Mouse (Mus musculus) limb, embryonic 11.5 days (tissue): ENCODE data around the gene Pitpnm2. TPM values are rescaled to one million over a fixed set of nuclear protein-coding genes. Genes with fewer than 3 reads are reported as not detected.

Source experiments
- ATAC-seq: fragments of 200-750 bp; cut with Nextera tagmentation; 2 replicates; pipeline ENCODE4 v1.8.0; 2017; ENCODE audit warnings: low read depth; ENCODE audit not compliant: insufficient number of reproducible peaks, low FRiP score, low TSS enrichment
- DNase-seq: peaks from one replicate; pipeline ENCODE4 v3.0.0-alpha.2; 2015; ENCODE audit warnings: low spot score
- H3K27ac ChIP-seq: fragments of 300-500 bp; sonication (generic); replicated peaks from 2 replicates; pipeline ENCODE4 v1.5.1; 2014; ENCODE audit warnings: low read depth, mild to moderate bottlenecking, low read length
- H3K27me3 ChIP-seq: fragments of 300-500 bp; sonication (generic); 2 replicates; pipeline ENCODE4 v1.6.1; 2014; ENCODE audit warnings: mild to moderate bottlenecking, low read length, mixed read lengths; ENCODE audit not compliant: control insufficient read depth, insufficient read depth
- H3K36me3 ChIP-seq: fragments of 300-500 bp; sonication (generic); 2 replicates; pipeline ENCODE4 v1.6.1; 2014; ENCODE audit warnings: mild to moderate bottlenecking, low read length, moderate library complexity, mixed read lengths; ENCODE audit not compliant: control insufficient read depth, insufficient read depth
- H3K4me1 ChIP-seq: fragments of 300-500 bp; sonication (generic); 2 replicates; pipeline ENCODE4 v1.6.1; 2014; ENCODE audit warnings: low read length, mixed read lengths; ENCODE audit not compliant: control insufficient read depth, insufficient read depth
- H3K4me2 ChIP-seq: fragments of 300-500 bp; sonication (generic); 2 replicates; pipeline ENCODE4 v1.6.1; 2014; ENCODE audit warnings: low read depth, mild to moderate bottlenecking, moderate library complexity; ENCODE audit not compliant: severe bottlenecking
- H3K4me3 ChIP-seq: fragments of 300-500 bp; sonication (generic); 2 replicates; pipeline ENCODE4 v1.5.1; 2014; ENCODE audit warnings: low read depth, low read length
- H3K9ac ChIP-seq: fragments of 300-500 bp; sonication (generic); 2 replicates; pipeline ENCODE4 v1.6.1; 2014; ENCODE audit warnings: mild to moderate bottlenecking, low read length
- H3K9me3 ChIP-seq: fragments of 300-500 bp; sonication (generic); 2 replicates; pipeline ENCODE4 v1.6.1; 2016; ENCODE audit warnings: low read length; ENCODE audit not compliant: control insufficient read depth
- WGBS: fragments of 180-500 bp; shearing (Covaris S2); extraction: QIAGEN DNeasy Blood & Tissue Kit; methylation state at CpG from one replicate; pipeline ENCODE4 v1.1.7; 2014; 5-methylcytosine and 5-hydroxymethylcytosine counted together
- polyA plus RNA-seq: library from polyadenylated mRNA; unstranded; fragments of >200 nt; fragmentation: Nextera tagmentation; extraction: Ambion mirVana; gene quantifications from 2 replicates; pipeline ENCODE4 v1.2.1, GENCODE M21; 2014

Gene Pitpnm2
- polyA plus RNA-seq, 1 experiment from 2014 or later, result 3.4 TPM

- no peak overlapping the region for H3K27ac ChIP-seq
- no peak overlapping the region for H3K4me2 ChIP-seq
- no peaks in the 10 kb centered on the region for H3K27me3 ChIP-seq
- no peak for ATAC-seq
- DNase-seq, result no peak
- 94% methylated on average over 5 of the region's 5 CpGs for WGBS
- H3K4me3 ChIP-seq, result no peak overlapping the region
- no peak overlapping the region for H3K9ac ChIP-seq
- no peaks in the 10 kb centered on the region for H3K9me3 ChIP-seq
- no peaks in the 10 kb centered on the region for H3K4me1 ChIP-seq
- H3K36me3 ChIP-seq, result peaks cover 8% of the 10 kb centered on the region; the same call in 1 of the 2 replicates
Measured at GRCm38 (mm10) chr5:124270226-124270625, 20.7 kb upstream of the Pitpnm2 start.

- Histone ChIP-seq H3K9me3 (no peaks in the 10 kb centered on the region), H3K36me3 (peaks cover 8% of the 10 kb centered on the region; the same call in 1 of the 2 replicates), H3K27me3 (no peaks in the 10 kb centered on the region), H3K4me3 (no peak overlapping the region), H3K4me1 (no peaks in the 10 kb centered on the region), H3K9ac (no peak overlapping the region), H3K4me2 (no peak overlapping the region), H3K27ac (no peak overlapping the region)
- no peak for DNase-seq
- ATAC-seq, result no peak
- 86% methylated on average over 11 of the region's 11 CpGs for WGBS
Measured at GRCm38 (mm10) chr5:124269661-124270060, 20.1 kb upstream of the Pitpnm2 start.

GRCm38 (mm10) chr5:124267652-124268051 lies 18.1 kb upstream of the Pitpnm2 start:
- no peaks in the 10 kb centered on the region for H3K27me3 ChIP-seq
- no peaks in the 10 kb centered on the region for H3K4me1 ChIP-seq
- no peaks in the 10 kb centered on the region for H3K9me3 ChIP-seq
- H3K27ac ChIP-seq, result no peak overlapping the region
- ATAC-seq (no peak), DNase-seq (no peak)
- WGBS, result 88% methylated on average over 6 of the region's 6 CpGs
- H3K36me3 ChIP-seq, result peaks cover 10% of the 10 kb centered on the region; the same call in 1 of the 2 replicates
- H3K4me3 ChIP-seq, result no peak overlapping the region
- no peak overlapping the region for H3K4me2 ChIP-seq
- H3K9ac ChIP-seq, result no peak overlapping the region

- Histone ChIP-seq H3K4me1 (no peaks in the 10 kb centered on the region), H3K9me3 (no peaks in the 10 kb centered on the region), H3K9ac (no peak overlapping the region), H3K4me2 (no peak overlapping the region), H3K27me3 (no peaks in the 10 kb centered on the region), H3K36me3 (peaks cover 12% of the 10 kb centered on the region; the same call in 1 of the 2 replicates), H3K27ac (no peak overlapping the region), H3K4me3 (no peak overlapping the region)
- no peak for DNase-seq
- ATAC-seq, result no peak
- 85% methylated on average over 6 of the region's 6 CpGs for WGBS
Measured at GRCm38 (mm10) chr5:124266821-124267220, 17.3 kb upstream of the Pitpnm2 start.

GRCm38 (mm10) chr5:124263246-124263645 lies 13.7 kb upstream of the Pitpnm2 start:
- H3K36me3 ChIP-seq, result peaks cover 14% of the 10 kb centered on the region; the same call in 1 of the 2 replicates
- 81% methylated on average over 4 of the region's 4 CpGs for WGBS
- no peak for ATAC-seq
- no peak overlapping the region for H3K9ac ChIP-seq
- no peak overlapping the region for H3K27ac ChIP-seq
- no peak overlapping the region for H3K4me3 ChIP-seq
- no peaks in the 10 kb centered on the region for H3K27me3 ChIP-seq
- no peak overlapping the region for H3K4me2 ChIP-seq
- H3K9me3 ChIP-seq, result no peaks in the 10 kb centered on the region
- no peak for DNase-seq
- no peaks in the 10 kb centered on the region for H3K4me1 ChIP-seq

GRCm38 (mm10) chr5:124262090-124262489 lies 12.5 kb upstream of the Pitpnm2 start:
- Histone ChIP-seq H3K4me1 (no peaks in the 10 kb centered on the region), H3K27ac (no peak overlapping the region), H3K4me2 (no peak overlapping the region), H3K9ac (no peak overlapping the region), H3K4me3 (no peak overlapping the region), H3K27me3 (no peaks in the 10 kb centered on the region), H3K36me3 (peaks cover 15% of the 10 kb centered on the region; the same call in 1 of the 2 replicates), H3K9me3 (no peaks in the 10 kb centered on the region)
- DNase-seq (no peak), ATAC-seq (no peak)
- WGBS, result 82% methylated on average over 4 of the region's 4 CpGs

GRCm38 (mm10) chr5:124259133-124259532 lies 9.6 kb upstream of the Pitpnm2 start:
- H3K9me3 ChIP-seq, result no peaks in the 10 kb centered on the region
- ATAC-seq, result no peak
- H3K9ac ChIP-seq, result no peak overlapping the region
- H3K36me3 ChIP-seq, result peaks cover 21% of the 10 kb centered on the region; the same call in 1 of the 2 replicates
- no peaks in the 10 kb centered on the region for H3K27me3 ChIP-seq
- H3K4me3 ChIP-seq, result no peak overlapping the region
- no peak overlapping the region for H3K4me2 ChIP-seq
- 85% methylated on average over 2 of the region's 2 CpGs for WGBS
- no peak overlapping the region for H3K27ac ChIP-seq
- DNase-seq, result no peak
- H3K4me1 ChIP-seq, result no peaks in the 10 kb centered on the region

- no peaks in the 10 kb centered on the region for H3K27me3 ChIP-seq
- DNase-seq (no peak), ATAC-seq (no peak)
- no peaks in the 10 kb centered on the region for H3K4me1 ChIP-seq
- no peak overlapping the region for H3K9ac ChIP-seq
- no peak overlapping the region for H3K4me2 ChIP-seq
- no peak overlapping the region for H3K4me3 ChIP-seq
- WGBS, result 100% methylated on average over 1 of the region's 1 CpGs
- no peaks in the 10 kb centered on the region for H3K9me3 ChIP-seq
- peaks cover 21% of the 10 kb centered on the region; the same call in 1 of the 2 replicates for H3K36me3 ChIP-seq
- no peak overlapping the region for H3K27ac ChIP-seq
Measured at GRCm38 (mm10) chr5:124258026-124258425, 8.5 kb upstream of the Pitpnm2 start.

GRCm38 (mm10) chr5:124255141-124255540 lies 5.6 kb upstream of the Pitpnm2 start:
- H3K4me2 ChIP-seq, result no peak overlapping the region
- 90% methylated on average over 7 of the region's 7 CpGs for WGBS
- H3K27me3 ChIP-seq, result no peaks in the 10 kb centered on the region
- no peak overlapping the region for H3K9ac ChIP-seq
- DNase-seq (no peak), ATAC-seq (no peak)
- no peak overlapping the region for H3K4me3 ChIP-seq
- H3K27ac ChIP-seq, result no peak overlapping the region
- peaks cover 20% of the 10 kb centered on the region; the same call in 1 of the 2 replicates for H3K36me3 ChIP-seq
- H3K4me1 ChIP-seq, result 0 out of 2 replicates have a peak, but pooled peaks cover 5% of the 10 kb centered on the region
- no peaks in the 10 kb centered on the region for H3K9me3 ChIP-seq
